Mouse (Mus musculus) cerebellum, adult 9-10 months (tissue): Measurements from ENCODE around the gene Zfp512.
"Not testable (repeated sequence)": the region's sequence is repeated elsewhere in the genome, so short reads cannot be mapped to it uniquely, and the experiment has no call there.

Experiments
- DNase-seq: peaks from one replicate; pipeline ENCODE4 v3.0.0; 2022

The Zfp512 gene

GRCm38 (mm10) chr5:31451878-31452561, at the start of gene Zfp512:
Zfp512 (plus strand) TSS chr5:31452431.
- DNase-seq, result peak; percentile 92

- DNase-seq, result not testable (repeated sequence)
These were observed 17.5 kb upstream of the Zfp512 start for GRCm38 (mm10) chr5:31434727-31435126.

- DNase-seq, result no peak
These were observed 895 bp upstream of the Zfp512 start for GRCm38 (mm10) chr5:31451336-31451735.

- no peak for DNase-seq
These were observed 289 bp downstream of the Zfp512 start for GRCm38 (mm10) chr5:31452562-31452878.

GRCm38 (mm10) chr5:31452886-31453410, 717 bp downstream of the Zfp512 start:
- DNase-seq, result no peak

- DNase-seq, result no peak
These were observed 15.6 kb downstream of the Zfp512 start for GRCm38 (mm10) chr5:31467798-31468197.

GRCm38 (mm10) chr5:31469711-31470110, 17.5 kb downstream of the Zfp512 start:
- DNase-seq, result no peak

GRCm38 (mm10) chr5:31470334-31470733, 18.1 kb downstream of the Zfp512 start:
- no peak for DNase-seq

- no peak for DNase-seq
These were observed 28.3 kb downstream of the Zfp512 start for GRCm38 (mm10) chr5:31480536-31480935.

GRCm38 (mm10) chr5:31485440-31485839, 33.2 kb downstream of the Zfp512 start, which contains the start of gene 4930548H24Rik:
4930548H24Rik (plus strand) TSS chr5:31485740.
- DNase-seq, result no peak

GRCm38 (mm10) chr5:31487889-31488288, 35.7 kb downstream of the Zfp512 start:
- DNase-seq, result no peak

GRCm38 (mm10) chr5:31489116-31489769, 37.0 kb downstream of the Zfp512 start:
- DNase-seq, result no peak

GRCm38 (mm10) chr5:31492031-31492430, 39.8 kb downstream of the Zfp512 start:
- DNase-seq, result no peak

GRCm38 (mm10) chr5:31494513-31495297, 42.5 kb downstream of the Zfp512 start, which contains the start of gene Gpn1:
Gpn1 (plus strand) TSS chr5:31494741.
- DNase-seq, result peak; percentile 91

GRCm38 (mm10) chr5:31504843-31505242, 52.6 kb downstream of the Zfp512 start:
- DNase-seq, result no peak

GRCm38 (mm10) chr5:31512481-31512880, 60.2 kb downstream of the Zfp512 start:
- DNase-seq, result no peak

GRCm38 (mm10) chr5:31520556-31520955, 68.3 kb downstream of the Zfp512 start:
- DNase-seq, result no peak

- peak; percentile 86 for DNase-seq
These were observed 74.3 kb downstream of the Zfp512 start, which contains the start of gene Slc4a1ap for GRCm38 (mm10) chr5:31526354-31527116. Slc4a1ap (plus strand) TSS chr5:31526995.

- no peak for DNase-seq
These were observed 75.0 kb downstream of the Zfp512 start for GRCm38 (mm10) chr5:31527117-31527680.

GRCm38 (mm10) chr5:31527707-31528106, 75.5 kb downstream of the Zfp512 start, which contains the start of gene Supt7l:
Supt7l (minus strand) TSS chr5:31527807.
- not testable (repeated sequence) for DNase-seq

GRCm38 (mm10) chr5:31528560-31528959, 76.3 kb downstream of the Zfp512 start:
- DNase-seq, result no peak
